Mouse (Mus musculus): ENCODE data around the gene Gtpbp8. TPM values are rescaled to one million over a fixed set of nuclear protein-coding genes. Genes with fewer than 3 reads are reported as not detected.
A peak's percentile ranks its signal among the peaks of the same experiment; 100 is the strongest.

Gtpbp8 gene
- polyA plus RNA-seq, 1 experiment from 2014 or later: 21.0 TPM

GRCm38 (mm10) chr16:44765555-44766319 lies 19.6 kb upstream of the Gtpbp8 start, which contains the start of gene Cd200r1:
TSS of gene Cd200r1 (plus strand) at chr16:44765736.
- no peaks in the 10 kb centered on the region for H3K27me3 ChIP-seq
- H3K36me3 ChIP-seq: no peaks in the 10 kb centered on the region
- WGBS: 77% methylated on average over 22 of the region's 22 CpGs
- no peak for ATAC-seq (ENCODE audit: insufficient number of reproducible peaks, low FRiP score, low TSS enrichment, low read depth)
- H3K4me2 ChIP-seq (replicated peaks): no peak within 1 kb of the TSS
- no peak within 1 kb of the TSS for H3K9ac ChIP-seq
- H3K4me1 ChIP-seq: no peaks in the 10 kb centered on the region
- no peak within 1 kb of the TSS for H3K27ac ChIP-seq (replicated peaks)
- H3K9me3 ChIP-seq (replicated peaks): no peaks in the 10 kb centered on the region
- no peak within 1 kb of the TSS for H3K4me3 ChIP-seq (replicated peaks)

DNA sequence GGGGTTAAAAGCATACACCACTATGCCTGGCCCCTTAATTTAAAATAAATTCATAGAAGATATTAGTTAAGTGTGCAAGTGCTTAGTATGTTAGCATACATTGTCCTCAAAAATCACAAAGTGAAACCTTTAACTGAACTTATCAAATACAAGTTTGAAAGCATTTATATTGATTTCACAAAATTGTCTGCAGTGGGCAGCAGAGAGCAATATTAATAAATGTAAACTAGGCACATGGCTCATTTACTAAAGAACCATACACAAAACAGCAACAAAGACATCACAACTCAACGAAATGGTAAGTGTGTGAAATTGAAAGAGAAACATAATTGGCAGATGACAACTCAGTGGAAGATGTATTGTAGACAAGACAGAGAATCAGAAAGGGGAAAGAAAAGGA lies 15.6 kb upstream of the Gtpbp8 start:
- no peak overlapping the region for H3K4me2 ChIP-seq (replicated peaks)
- no peak for ATAC-seq (ENCODE audit: insufficient number of reproducible peaks, low FRiP score, low TSS enrichment, low read depth)
- WGBS: 63% methylated on average over 1 of the region's 1 CpGs
- no peaks in the 10 kb centered on the region for H3K4me1 ChIP-seq
- no peak overlapping the region for H3K27ac ChIP-seq (replicated peaks)
- H3K27me3 ChIP-seq: no peaks in the 10 kb centered on the region
- no peak overlapping the region for H3K4me3 ChIP-seq (replicated peaks)
- H3K9me3 ChIP-seq (replicated peaks): no peaks in the 10 kb centered on the region
- H3K36me3 ChIP-seq: no peaks in the 10 kb centered on the region
- no peak overlapping the region for H3K9ac ChIP-seq

GRCm38 (mm10) chr16:44757700-44758099 lies 11.5 kb upstream of the Gtpbp8 start:
- no peaks in the 10 kb centered on the region for H3K4me1 ChIP-seq
- H3K9me3 ChIP-seq (replicated peaks): no peaks in the 10 kb centered on the region
- H3K4me2 ChIP-seq (replicated peaks): no peak overlapping the region
- H3K27ac ChIP-seq (replicated peaks): no peak overlapping the region
- WGBS: 77% methylated on average over 8 of the region's 8 CpGs
- no peak overlapping the region for H3K9ac ChIP-seq
- H3K36me3 ChIP-seq: no peaks in the 10 kb centered on the region
- no peak overlapping the region for H3K4me3 ChIP-seq (replicated peaks)
- H3K27me3 ChIP-seq: no peaks in the 10 kb centered on the region
- ATAC-seq (ENCODE audit: insufficient number of reproducible peaks, low FRiP score, low TSS enrichment, low read depth): no peak

GRCm38 (mm10) chr16:44748007-44748406 lies 1.8 kb upstream of the Gtpbp8 start:
- H3K9me3 ChIP-seq (replicated peaks): no peaks in the 10 kb centered on the region
- H3K4me2 ChIP-seq (replicated peaks): no peak overlapping the region
- 50% methylated on average over 3 of the region's 3 CpGs for WGBS
- no peak overlapping the region for H3K4me3 ChIP-seq (replicated peaks)
- ATAC-seq (ENCODE audit: insufficient number of reproducible peaks, low FRiP score, low TSS enrichment, low read depth): no peak
- no peak overlapping the region for H3K27ac ChIP-seq (replicated peaks)
- no peak overlapping the region for H3K9ac ChIP-seq
- no peaks in the 10 kb centered on the region for H3K36me3 ChIP-seq
- no peaks in the 10 kb centered on the region for H3K27me3 ChIP-seq
- peaks cover 10% of the 10 kb centered on the region for H3K4me1 ChIP-seq

GRCm38 (mm10) chr16:44745471-44745865 lies 695 bp downstream of the Gtpbp8 start:
- H3K36me3 ChIP-seq: peaks cover 11% of the 10 kb centered on the region
- H3K9me3 ChIP-seq (replicated peaks): no peaks in the 10 kb centered on the region
- H3K4me1 ChIP-seq: peaks cover 10% of the 10 kb centered on the region
- H3K27ac ChIP-seq (replicated peaks): peak overlapping the region; percentile 98
- peak overlapping the region; percentile 82 for H3K9ac ChIP-seq
- H3K27me3 ChIP-seq: no peaks in the 10 kb centered on the region
- WGBS: 7% methylated on average over 14 of the region's 14 CpGs
- peak overlapping the region; percentile 90 for H3K4me3 ChIP-seq (replicated peaks)
- no peak for ATAC-seq (ENCODE audit: insufficient number of reproducible peaks, low FRiP score, low TSS enrichment, low read depth)
- H3K4me2 ChIP-seq (replicated peaks): peak overlapping the region; percentile 69

- 90% methylated on average over 1 of the region's 1 CpGs for WGBS
- H3K27me3 ChIP-seq: no peaks in the 10 kb centered on the region
- no peak overlapping the region for H3K27ac ChIP-seq (replicated peaks)
- H3K36me3 ChIP-seq: peaks cover 30% of the 10 kb centered on the region
- no peak for ATAC-seq (ENCODE audit: insufficient number of reproducible peaks, low FRiP score, low TSS enrichment, low read depth)
- no peaks in the 10 kb centered on the region for H3K9me3 ChIP-seq (replicated peaks)
- H3K9ac ChIP-seq: no peak overlapping the region
- H3K4me3 ChIP-seq (replicated peaks): no peak overlapping the region
- H3K4me1 ChIP-seq: peaks cover 10% of the 10 kb centered on the region
- no peak overlapping the region for H3K4me2 ChIP-seq (replicated peaks)
Observed at GRCm38 (mm10) chr16:44742753-44743152, 3.4 kb downstream of the Gtpbp8 start.

- peaks cover 77% of the 10 kb centered on the region for H3K36me3 ChIP-seq
- ATAC-seq (ENCODE audit: insufficient number of reproducible peaks, low FRiP score, low TSS enrichment, low read depth): no peak
- no peaks in the 10 kb centered on the region for H3K9me3 ChIP-seq (replicated peaks)
- H3K27me3 ChIP-seq: no peaks in the 10 kb centered on the region
- 85% methylated on average over 4 of the region's 4 CpGs for WGBS
- H3K4me2 ChIP-seq (replicated peaks): no peak overlapping the region
- H3K4me3 ChIP-seq (replicated peaks): no peak overlapping the region
- H3K4me1 ChIP-seq: no peaks in the 10 kb centered on the region
- no peak overlapping the region for H3K9ac ChIP-seq
- H3K27ac ChIP-seq (replicated peaks): no peak overlapping the region
Observed at GRCm38 (mm10) chr16:44736118-44736517, 10.0 kb downstream of the Gtpbp8 start.

DNA sequence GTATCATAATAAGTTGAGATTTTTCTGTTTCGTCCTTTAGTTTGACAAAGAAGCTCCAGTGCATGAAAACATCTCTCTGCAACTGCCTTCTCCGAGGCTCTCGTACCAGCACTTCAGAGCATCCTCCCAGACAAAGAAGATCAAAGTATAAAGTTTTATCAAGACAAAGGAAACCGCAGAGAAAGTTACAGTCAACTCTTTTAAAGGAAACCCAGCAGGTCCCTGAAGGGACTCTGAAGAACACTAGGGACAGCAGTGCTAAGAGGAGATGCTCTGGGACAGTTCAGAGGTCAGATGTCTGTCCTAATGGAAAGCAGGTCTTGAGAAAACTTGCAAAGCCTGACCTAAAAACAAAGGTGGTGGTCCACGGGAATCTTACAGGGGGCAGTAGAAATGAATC lies 10.5 kb downstream of the Gtpbp8 start:
- Histone ChIP-seq H3K27me3 (no peaks in the 10 kb centered on the region), H3K4me2 (replicated peaks) (no peak overlapping the region), H3K4me3 (replicated peaks) (no peak overlapping the region), H3K9me3 (replicated peaks) (no peaks in the 10 kb centered on the region), H3K27ac (replicated peaks) (no peak overlapping the region), H3K4me1 (no peaks in the 10 kb centered on the region), H3K9ac (no peak overlapping the region), H3K36me3 (peaks cover 80% of the 10 kb centered on the region)
- ATAC-seq (ENCODE audit: insufficient number of reproducible peaks, low FRiP score, low TSS enrichment, low read depth): no peak
- 82% methylated on average over 5 of the region's 5 CpGs for WGBS

DNA sequence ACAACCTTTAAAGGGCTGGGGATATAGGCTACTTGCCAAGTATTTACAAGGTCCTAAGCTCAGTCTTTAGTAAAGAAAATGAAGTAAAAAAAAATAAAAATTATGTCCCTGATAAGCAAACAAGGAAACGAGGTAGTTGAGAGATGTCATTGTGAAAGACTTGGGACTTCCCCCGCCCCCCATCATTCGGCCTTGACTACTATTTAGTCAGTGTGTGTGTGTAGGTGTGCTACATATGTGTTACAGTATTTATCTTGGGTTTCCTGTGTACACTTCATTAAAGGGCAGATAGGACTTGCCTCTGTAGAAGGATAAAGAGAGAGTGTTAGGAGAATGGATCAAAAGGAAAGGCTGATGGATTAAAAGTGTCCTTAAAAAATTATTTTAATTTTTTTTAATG lies 12.1 kb downstream of the Gtpbp8 start:
- Histone ChIP-seq H3K4me3 (replicated peaks) (no peak overlapping the region), H3K9me3 (replicated peaks) (no peaks in the 10 kb centered on the region), H3K27ac (replicated peaks) (no peak overlapping the region), H3K4me1 (no peaks in the 10 kb centered on the region), H3K27me3 (no peaks in the 10 kb centered on the region), H3K4me2 (replicated peaks) (no peak overlapping the region), H3K9ac (no peak overlapping the region), H3K36me3 (peaks cover 83% of the 10 kb centered on the region)
- 89% methylated on average over 3 of the region's 3 CpGs for WGBS
- ATAC-seq (ENCODE audit: insufficient number of reproducible peaks, low FRiP score, low TSS enrichment, low read depth): no peak

DNA sequence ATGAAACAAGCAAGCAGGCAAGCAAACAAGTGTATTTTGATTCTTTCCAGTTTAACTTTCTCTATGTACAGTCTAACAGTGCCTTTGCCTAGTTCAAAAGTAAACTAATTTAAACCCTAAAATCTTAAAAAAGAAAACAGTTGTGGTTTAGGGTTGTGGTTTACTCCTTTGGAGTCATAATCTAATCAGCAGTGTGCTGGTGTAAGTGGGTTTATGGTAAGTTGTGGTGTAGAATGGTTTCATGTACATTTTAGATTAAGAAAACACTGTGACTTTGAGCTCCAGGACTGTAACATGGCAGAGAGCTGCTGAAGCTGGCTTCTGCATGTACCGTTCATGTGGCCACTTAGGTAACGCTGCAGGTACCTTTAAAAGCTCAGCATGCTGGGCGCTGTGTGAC lies 18.6 kb downstream of the Gtpbp8 start:
- Histone ChIP-seq H3K4me1 (peaks cover 20% of the 10 kb centered on the region), H3K36me3 (peaks cover 33% of the 10 kb centered on the region), H3K9me3 (replicated peaks) (no peaks in the 10 kb centered on the region), H3K4me3 (replicated peaks) (no peak overlapping the region), H3K4me2 (replicated peaks) (no peak overlapping the region), H3K27ac (replicated peaks) (no peak overlapping the region), H3K27me3 (no peaks in the 10 kb centered on the region), H3K9ac (no peak overlapping the region)
- ATAC-seq (ENCODE audit: insufficient number of reproducible peaks, low FRiP score, low TSS enrichment, low read depth): no peak
- WGBS: 94% methylated on average over 3 of the region's 3 CpGs

- Histone ChIP-seq H3K4me2 (replicated peaks) (peak overlapping the region; percentile 72), H3K27ac (replicated peaks) (peak overlapping the region; percentile 91), H3K27me3 (no peaks in the 10 kb centered on the region), H3K4me3 (replicated peaks) (peak overlapping the region; percentile 94), H3K4me1 (peaks cover 20% of the 10 kb centered on the region), H3K9ac (no peak overlapping the region), H3K36me3 (peaks cover 15% of the 10 kb centered on the region), H3K9me3 (replicated peaks) (no peaks in the 10 kb centered on the region)
- no peak for ATAC-seq (ENCODE audit: insufficient number of reproducible peaks, low FRiP score, low TSS enrichment, low read depth)
- 34% methylated on average over 14 of the region's 14 CpGs for WGBS
Observed at GRCm38 (mm10) chr16:44725286-44726223, 20.6 kb downstream of the Gtpbp8 start.

Data from embryonic facial prominence, embryonic 15.5 days (tissue).